13 mouse cellular contexts compared by ENCODE assay signal in the genomic region with DNA sequence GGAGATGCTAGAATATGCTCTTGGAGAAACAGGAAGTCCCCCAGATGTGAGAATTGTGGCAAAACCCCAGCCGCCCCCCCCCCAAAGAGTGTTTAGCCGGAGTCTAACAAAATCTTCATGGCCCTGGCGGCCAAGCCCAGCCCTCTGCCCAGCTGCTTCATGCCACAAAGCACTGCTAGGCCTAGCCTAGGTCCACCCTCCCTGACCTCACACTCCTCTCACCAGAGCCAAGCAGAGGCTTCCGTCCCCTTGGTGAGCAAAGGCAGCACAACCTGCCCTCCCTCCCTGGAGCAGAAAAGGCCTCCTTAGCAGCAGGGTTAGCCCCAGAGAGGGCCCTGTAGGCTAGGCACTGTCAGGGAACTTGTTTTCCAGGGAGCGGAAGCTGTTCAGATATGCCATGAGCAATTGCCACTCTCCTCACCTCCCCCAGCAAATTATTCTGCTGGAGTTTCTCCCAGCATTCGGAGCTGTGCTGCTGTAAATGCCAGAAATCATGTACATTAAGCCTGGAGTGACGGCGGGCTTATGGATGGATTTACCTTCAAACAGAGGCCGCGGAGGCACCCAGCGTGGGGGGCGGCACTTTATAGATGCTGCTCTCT.
DNase-seq lines count a peak whose midpoint lies in the region; ATAC-seq and TF ChIP-seq lines count a peak whose summit lies in the region.
"Had no signal": no experiment of that assay in that cellular context is flagged by ENCODE, and none has a peak within 500 bp of the region (broad histone marks: within the 10 kb centered on the region; RNA-seq: fewer than 3 reads in every experiment).

No protein-coding gene starts in this region.

- H3K4me3 ChIP-seq in forebrain, embryonic 10.5 days, result no peak overlapping the region
- H3K4me3 ChIP-seq in forebrain, embryonic 13.5 days, result no peak overlapping the region
- no peak overlapping the region for H3K4me3 ChIP-seq in lung, embryonic 14.5 days (ENCODE audit: low read depth, low read length)
- no peak overlapping the region for H3K4me3 ChIP-seq in midbrain, embryonic 14.5 days (replicated peaks; ENCODE audit: low read depth, low read length)

- H3K4me2 ChIP-seq in forebrain, embryonic 13.5 days, result no peak overlapping the region
- no peak overlapping the region for H3K4me2 ChIP-seq in lung, embryonic 14.5 days
- H3K4me2 ChIP-seq in midbrain, embryonic 14.5 days (ENCODE audit: low read length), result no peak overlapping the region

- H3K27ac ChIP-seq in forebrain, embryonic 10.5 days, result peak overlapping the region; percentile 46; the same call in 1 of the 2 replicates
- H3K27ac ChIP-seq in forebrain, embryonic 13.5 days, result no peak overlapping the region
- peak overlapping the region; percentile 63; the same call in 1 of the 2 replicates for H3K27ac ChIP-seq in lung, embryonic 14.5 days (ENCODE audit: low read depth)
- H3K27ac ChIP-seq in midbrain, embryonic 14.5 days (replicated peaks; ENCODE audit: low read depth, low read length), result peak overlapping the region; percentile 26; the same call in 1 of the 2 replicates
- H3K27ac ChIP-seq: liver, embryonic 14.5 days had no signal

- 62% methylated on average over 12 of the region's 12 CpGs for WGBS in forebrain, embryonic 10.5 days
- whole genome bisulfite sequencing in forebrain, embryonic 13.5 days, result 62% methylated on average over 11 of the region's 12 CpGs
- WGBS in lung, embryonic 14.5 days, result 41% methylated on average over 12 of the region's 12 CpGs
- 59% methylated on average over 12 of the region's 12 CpGs for WGBS in midbrain, embryonic 14.5 days

- ATAC-seq in forebrain, embryonic 13.5 days, result no peak
- peak; percentile 57; the same call in 1 of the 2 replicates for ATAC-seq in lung, embryonic 14.5 days (ENCODE audit: insufficient read depth)
- no peak for ATAC-seq in midbrain, embryonic 14.5 days (ENCODE audit: low FRiP score, low TSS enrichment)

- H3K36me3 ChIP-seq in forebrain, embryonic 10.5 days (replicated peaks), result no peaks in the 10 kb centered on the region
- no peaks in the 10 kb centered on the region for H3K36me3 ChIP-seq in forebrain, embryonic 13.5 days (ENCODE audit: poor library complexity, severe bottlenecking)
- H3K36me3 ChIP-seq in lung, embryonic 14.5 days (ENCODE audit: insufficient read depth), result no peaks in the 10 kb centered on the region
- H3K36me3 ChIP-seq in midbrain, embryonic 14.5 days (ENCODE audit: control insufficient read depth, insufficient read depth, low read length), result no peaks in the 10 kb centered on the region

- no peak for DNase-seq in forebrain, embryonic 10.5 days (ENCODE audit: extremely low spot score, low spot score)
- peak; percentile 44 for DNase-seq in lung, embryonic 14.5 days
- DNase-seq in lung, postnatal 25 days (ENCODE audit: low spot score), result no peak
- peak; percentile 15 to 26 for DNase-seq in frontal cortex, postnatal 36 days (ENCODE audit: low spot score in 2 of 2)
- DNase-seq in midbrain, embryonic 14.5 days, result peak; percentile 49
- no peak for DNase-seq in urinary bladder, postnatal 10 days (ENCODE audit: low spot score)
- no peak for DNase-seq in layer of hippocampus, postnatal 36 days
- DNase-seq: adrenal gland, adult 2 months; cerebellum, adult 11 months; heart, postnatal 4 days; thymus, adult 2 months had no signal

- peaks cover 99% of the 10 kb centered on the region for H3K27me3 ChIP-seq in forebrain, embryonic 10.5 days (ENCODE audit: poor library complexity, severe bottlenecking)
- H3K27me3 ChIP-seq in forebrain, embryonic 13.5 days, result peaks cover 9% of the 10 kb centered on the region; the same call in 1 of the 2 replicates
- no peaks in the 10 kb centered on the region for H3K27me3 ChIP-seq in lung, embryonic 14.5 days (ENCODE audit: insufficient read depth, low read length)
- H3K27me3 ChIP-seq in midbrain, embryonic 14.5 days (ENCODE audit: control insufficient read depth, insufficient read depth, low read length), result 0 out of 2 replicates have a peak, but pooled peaks cover 6% of the 10 kb centered on the region

- TF ChIP-seq CTCF in lung, embryonic 14.5 days (IDR thresholded peaks at IDR 0.05; ENCODE audit: low read depth), result no peak

- peaks cover 42% of the 10 kb centered on the region for H3K4me1 ChIP-seq in forebrain, embryonic 10.5 days
- peaks cover 18% of the 10 kb centered on the region for H3K4me1 ChIP-seq in forebrain, embryonic 13.5 days
- no peaks in the 10 kb centered on the region; the same call in 1 of the 2 replicates for H3K4me1 ChIP-seq in lung, embryonic 14.5 days (ENCODE audit: insufficient read depth)
- peaks cover 22% of the 10 kb centered on the region for H3K4me1 ChIP-seq in midbrain, embryonic 14.5 days (ENCODE audit: control insufficient read depth, insufficient read depth, low read length)

- no peak overlapping the region for H3K9ac ChIP-seq in forebrain, embryonic 13.5 days
- no peak overlapping the region for H3K9ac ChIP-seq in lung, embryonic 14.5 days
- no peak overlapping the region for H3K9ac ChIP-seq in midbrain, embryonic 14.5 days (replicated peaks; ENCODE audit: low read length)
- H3K9ac ChIP-seq: liver, embryonic 14.5 days had no signal

- no peaks in the 10 kb centered on the region for H3K9me3 ChIP-seq in forebrain, embryonic 10.5 days
- H3K9me3 ChIP-seq in forebrain, embryonic 13.5 days (replicated peaks), result no peaks in the 10 kb centered on the region
- no peaks in the 10 kb centered on the region for H3K9me3 ChIP-seq in lung, embryonic 14.5 days (ENCODE audit: low read depth, low read length)
- no peaks in the 10 kb centered on the region for H3K9me3 ChIP-seq in midbrain, embryonic 14.5 days (ENCODE audit: control insufficient read depth, low read length)

Comparison
In these comparisons a context has a peak if more than half of its experiments do, and no peak if none do; other contexts are left out.
1. DNase-seq: peak in lung, embryonic 14.5 days (single experiment), frontal cortex, postnatal 36 days (2 of 2) and midbrain, embryonic 14.5 days (single experiment); none in forebrain, embryonic 10.5 days (single experiment), lung, postnatal 25 days (single experiment), urinary bladder, postnatal 10 days (single experiment) and layer of hippocampus, postnatal 36 days (0 of 2).